ENCODE assay signal across 24 mouse cellular contexts in the genomic region with DNA sequence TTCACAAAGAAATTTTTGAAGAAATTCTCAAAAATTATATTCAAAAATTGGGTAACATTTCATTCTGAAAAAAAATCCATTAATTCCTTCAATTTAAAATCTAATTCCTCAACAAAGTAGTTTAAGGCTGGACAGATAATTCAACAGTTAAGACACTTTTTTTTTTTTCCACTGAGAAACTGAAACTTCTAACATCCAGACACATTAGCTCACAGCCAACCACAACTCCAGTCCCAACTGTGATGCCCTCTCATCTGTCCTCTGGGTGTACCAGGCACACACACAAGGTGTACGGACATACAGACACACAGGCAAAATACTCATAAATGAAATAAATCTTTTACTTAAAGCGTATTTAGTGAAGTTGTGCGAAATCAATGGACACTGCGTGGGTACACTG. TPM values are rescaled to one million over a fixed set of nuclear protein-coding genes. Genes with fewer than 3 reads are reported as not detected.
A peak's percentile ranks its signal among the peaks of the same experiment; 100 is the strongest.
DNase-seq lines count a peak whose midpoint lies in the region; ATAC-seq and TF ChIP-seq lines count a peak whose summit lies in the region.
"Had no signal": no experiment of that assay in that cellular context is flagged by ENCODE, and none has a peak within 500 bp of the region (broad histone marks: within the 10 kb centered on the region; RNA-seq: fewer than 3 reads in every experiment).

No protein-coding gene starts in this region.

- TF ChIP-seq CTCF in heart, adult 2 months (IDR thresholded peaks at IDR 0.05): no peak
- TF ChIP-seq CTCF in CH12.LX (conservative IDR thresholded peaks at IDR 0.05 in 1 of 2, IDR thresholded peaks at IDR 0.05 in 1 of 2; ENCODE audit: low read depth in 2 of 2, low read length in 2 of 2): no peak

- no peak for TF ChIP-seq EP300 in heart, adult 2 months (IDR thresholded peaks at IDR 0.05; ENCODE audit: insufficient read depth, low read depth, low read length)
- TF ChIP-seq EP300 in CH12.LX (IDR thresholded peaks at IDR 0.05; ENCODE audit: low read length): 0 out of 2 replicates have a peak, but pooled peaks have one; percentile 27

- peak; percentile 49 for DNase-seq in heart, adult 11 months
- no peak for DNase-seq in heart, adult 2 months
- peak; percentile 57 for DNase-seq in midbrain, embryonic 11.5 days (ENCODE audit: low spot score, missing footprints)
- DNase-seq in 416B (ENCODE audit: low read depth): peak; percentile 12
- DNase-seq in CH12.LX (ENCODE audit: extremely low read depth): no peak
- DNase-seq in spleen, postnatal 10 days (ENCODE audit: low spot score in 2 of 2): no peak
- DNase-seq: adrenal gland, adult 2 months; adrenal gland, adult 8-10 months; adrenal gland, postnatal 10 days; adrenal gland, postnatal 14 days; adrenal gland, postnatal 25 days; adrenal gland, postnatal 36 days; B cell, adult 2 months; cerebellum, adult 11 months; cerebellum, adult 11-12 months; cerebellum, adult 18-20 months; cerebellum, adult 2 months; cerebellum, adult 8-10 months had no signal

- no peak overlapping the region for H3K9ac ChIP-seq in heart, adult 2 months (ENCODE audit: low read depth, low read length)
- H3K9ac ChIP-seq in midbrain, embryonic 11.5 days (ENCODE audit: low read length): no peak overlapping the region
- H3K9ac ChIP-seq in midbrain, embryonic 16.5 days (ENCODE audit: low read depth, low read length): no peak overlapping the region
- H3K9ac ChIP-seq in CH12.LX (ENCODE audit: insufficient read depth, low read depth): no peak overlapping the region

- H3K9me3 ChIP-seq in midbrain, embryonic 11.5 days (ENCODE audit: control insufficient read depth, low read length): no peaks in the 10 kb centered on the region
- H3K9me3 ChIP-seq in midbrain, embryonic 16.5 days (replicated peaks; ENCODE audit: control insufficient read depth, low read length, poor library complexity, severe bottlenecking): no peaks in the 10 kb centered on the region
- no peaks in the 10 kb centered on the region for H3K9me3 ChIP-seq in CH12.LX (replicated peaks; ENCODE audit: low read length)
- H3K9me3 ChIP-seq: G1E had no signal

- H3K27ac ChIP-seq in heart, adult 2 months: no peak overlapping the region
- no peak overlapping the region for H3K27ac ChIP-seq in midbrain, embryonic 11.5 days (ENCODE audit: low read depth, low read length)
- H3K27ac ChIP-seq in midbrain, embryonic 16.5 days (ENCODE audit: low read length): no peak overlapping the region
- no peak overlapping the region for H3K27ac ChIP-seq in CH12.LX (ENCODE audit: insufficient read depth, low read depth)

- dilution Hi-C loops in CH12.LX (cut with MboI; ENCODE audit: extremely low pct_ligation_motif_present, extremely low pct_unique_long_range_greater_than_20kb, low sequenced_read_pairs): no loop called here

- intact Hi-C loops in heart, adult 2 months (cut with DNase I): no loop called here

- H3K4me2 ChIP-seq in midbrain, embryonic 11.5 days: no peak overlapping the region
- H3K4me2 ChIP-seq in midbrain, embryonic 16.5 days (ENCODE audit: low read length): no peak overlapping the region
- no peak overlapping the region for H3K4me2 ChIP-seq in CH12.LX (ENCODE audit: insufficient read depth, low read depth, poor library complexity, severe bottlenecking)

- in situ Hi-C loops in CH12.LX (cut with MboI; ENCODE audit: low pct_ligation_motif_present, low pct_unique_long_range_greater_than_20kb, low sequenced_read_pairs): no loop called here

- WGBS in heart, adult 2 months: 94% methylated on average over 4 of the region's 4 CpGs
- 96% methylated on average over 4 of the region's 4 CpGs for WGBS in midbrain, embryonic 11.5 days
- 92% methylated on average over 4 of the region's 4 CpGs for WGBS in midbrain, embryonic 16.5 days

- H3K36me3 ChIP-seq in heart, adult 2 months (ENCODE audit: control insufficient read depth, insufficient read depth, low read length): peaks cover 47% of the 10 kb centered on the region
- H3K36me3 ChIP-seq in midbrain, embryonic 11.5 days (ENCODE audit: control insufficient read depth, insufficient read depth, low read length): 0 out of 2 replicates have a peak, but pooled peaks cover 3% of the 10 kb centered on the region
- peaks cover 8% of the 10 kb centered on the region for H3K36me3 ChIP-seq in midbrain, embryonic 16.5 days (ENCODE audit: control insufficient read depth, insufficient read depth, low read length)
- peaks cover 33 to 64% of the 10 kb centered on the region in 2 experiments for H3K36me3 ChIP-seq in CH12.LX (replicated peaks in 1 of 2; ENCODE audit: control insufficient read depth in 1 of 2, insufficient read depth in 1 of 2, low read length in 1 of 2)

- H3K4me3 ChIP-seq in heart, adult 2 months: no peak overlapping the region
- no peak overlapping the region for H3K4me3 ChIP-seq in midbrain, embryonic 11.5 days (ENCODE audit: low read depth, low read length)
- H3K4me3 ChIP-seq in midbrain, embryonic 16.5 days (ENCODE audit: low read depth, low read length): no peak overlapping the region
- H3K4me3 ChIP-seq in CH12.LX (replicated peaks in 1 of 3; ENCODE audit: low read depth in 2 of 3, low read length in 2 of 3, poor library complexity in 1 of 3): no peak overlapping the region

- no peak for TF ChIP-seq RAD21 in CH12.LX (IDR thresholded peaks at IDR 0.05; ENCODE audit: low read depth, low read length)

- no peaks in the 10 kb centered on the region; the same call in 1 of the 2 replicates for H3K4me1 ChIP-seq in heart, adult 2 months (ENCODE audit: control insufficient read depth, insufficient read depth, low read length)
- H3K4me1 ChIP-seq in midbrain, embryonic 11.5 days (ENCODE audit: control insufficient read depth, insufficient read depth, low read length): no peaks in the 10 kb centered on the region
- no peaks in the 10 kb centered on the region for H3K4me1 ChIP-seq in midbrain, embryonic 16.5 days (ENCODE audit: control insufficient read depth, insufficient read depth, low read length)
- peaks cover 0 to 24% of the 10 kb centered on the region in 2 experiments; a peak in 2 of 4 replicates for H3K4me1 ChIP-seq in CH12.LX (ENCODE audit: control insufficient read depth in 1 of 2, insufficient read depth in 2 of 2)

- H3K79me2 ChIP-seq in heart, adult 2 months (replicated peaks; ENCODE audit: control insufficient read depth, insufficient read depth, low read length): no peaks in the 10 kb centered on the region; the same call in 1 of the 2 replicates
- H3K79me2 ChIP-seq in CH12.LX (replicated peaks; ENCODE audit: control insufficient read depth, extremely low read depth, insufficient read depth, poor library complexity, severe bottlenecking): no peaks in the 10 kb centered on the region; the same call in 1 of the 2 replicates

- ATAC-seq in midbrain, embryonic 11.5 days (ENCODE audit: low FRiP score): no peak
- ATAC-seq in midbrain, embryonic 16.5 days: no peak
- ATAC-seq in cerebellum, adult (ENCODE audit: insufficient number of reproducible peaks, low FRiP score, low TSS enrichment): no peak
- ATAC-seq: activated CD4-positive, CD25-positive, alpha-beta regulatory T cell, adult 4 months; CD4-positive, CD25-positive, alpha-beta regulatory T cell, adult 4 months; Patski had no signal

- H3K27me3 ChIP-seq in heart, adult 2 months (ENCODE audit: control insufficient read depth, insufficient read depth, low read length): no peaks in the 10 kb centered on the region
- no peaks in the 10 kb centered on the region for H3K27me3 ChIP-seq in midbrain, embryonic 11.5 days (ENCODE audit: control insufficient read depth, insufficient read depth, low read length)
- no peaks in the 10 kb centered on the region for H3K27me3 ChIP-seq in midbrain, embryonic 16.5 days (ENCODE audit: control insufficient read depth, insufficient read depth, low read depth, low read length)
- H3K27me3 ChIP-seq in CH12.LX (replicated peaks): no peaks in the 10 kb centered on the region
- H3K27me3 ChIP-seq: Patski had no signal

- no peak for TF ChIP-seq POLR2A in heart, adult 2 months (IDR thresholded peaks at IDR 0.05; ENCODE audit: insufficient read depth, low read depth, low read length)
- TF ChIP-seq POLR2A in CH12.LX (IDR thresholded peaks at IDR 0.05; ENCODE audit: low read depth, low read length): no peak

TF ChIP-seq in CH12.LX, 34 proteins besides CTCF, POLR2A, EP300 and RAD21:
- peak; percentile 89 for TF ChIP-seq ZNF384 (IDR thresholded peaks at IDR 0.05; ENCODE audit: low read depth, low read length)
- TF ChIP-seq TBP (conservative IDR thresholded peaks at IDR 0.05; ENCODE audit: low read depth, low read length): no peak
- 0 out of 2 replicates have a peak, but pooled peaks have one; percentile 16 for TF ChIP-seq IRF4 (IDR thresholded peaks at IDR 0.05; ENCODE audit: low read depth, low read length)
- no peak for TF ChIP-seq KAT2A (IDR thresholded peaks at IDR 0.05; ENCODE audit: insufficient replicate concordance, low read length)
TF ChIP-seq in CH12.LX: peak in this region for 2.

RNA-seq across cellular contexts. Expression of a gene that starts 25.7 kb away (rescaled TPM):
- total RNA-seq in heart, adult 2 months (2021): 100 to 1,000 TPM; 135 to 224 TPM
- polyA plus RNA-seq in heart, adult 2 months (2012; rRNA removed): 37.5 and 76.6 TPM in 2 replicates
- 41.7 and 50.4 TPM in 2 replicates for polyA plus RNA-seq in midbrain, embryonic 11.5 days (2014; fragmentation: Nextera tagmentation; extraction: Ambion mirVana)
- polyA plus RNA-seq in midbrain, embryonic 16.5 days (2015; fragmentation: Nextera tagmentation; extraction: Ambion mirVana): 77.5 and 86.7 TPM in 2 replicates
- 18.3 and 33.5 TPM in 2 replicates for total RNA-seq in CH12.LX (2012; rRNA removed)
- total RNA-seq in CH12.LX (2014; rRNA removed): 60.5 and 60.8 TPM in 2 replicates
- 30.9 and 40.7 TPM in 2 replicates for polyA plus RNA-seq in CH12.LX (2012; ENCODE audit: insufficient read length, low read depth)

Comparison
In these comparisons a context has a peak if more than half of its experiments do, and no peak if none do; other contexts are left out.
1. DNase-seq: peak in heart, adult 11 months (single experiment), midbrain, embryonic 11.5 days (single experiment) and 416B (single experiment); none in heart, adult 2 months (0 of 2), CH12.LX (single experiment) and spleen, postnatal 10 days (0 of 2).